Mouse (Mus musculus): ENCODE data around the gene Kmo. TPM values are rescaled to one million over a fixed set of nuclear protein-coding genes. Genes with fewer than 3 reads are reported as not detected.

Kmo gene
- polyA plus RNA-seq, 1 experiment from 2014 or later: 26.5 TPM

- Histone ChIP-seq H3K4me2 (ENCODE audit: low read depth, low read length) (no peak within 1 kb of the TSS), H3K4me1 (ENCODE audit: insufficient read depth) (peaks cover 12% of the 10 kb centered on the region; the same call in 1 of the 2 replicates), H3K36me3 (replicated peaks; ENCODE audit: insufficient read depth, low read length) (no peaks in the 10 kb centered on the region), H3K27ac (ENCODE audit: low read depth) (no peak within 1 kb of the TSS), H3K4me3 (ENCODE audit: low read depth, low read length) (no peak within 1 kb of the TSS), H3K27me3 (ENCODE audit: insufficient read depth, low read length) (no peaks in the 10 kb centered on the region), H3K9me3 (ENCODE audit: low read length) (no peaks in the 10 kb centered on the region), H3K9ac (replicated peaks) (no peak within 1 kb of the TSS)
- DNase-seq (no peak), ATAC-seq (no peak)
- 59% methylated on average over 1 of the region's 1 CpGs for WGBS (ENCODE audit: insufficient replicate concordance)
- TF ChIP-seq EP300 (IDR thresholded peaks at IDR 0.05; ENCODE audit: low read depth): no peak
- TF ChIP-seq CTCF (IDR thresholded peaks at IDR 0.05; ENCODE audit: low read depth): no peak
These were observed 78.1 kb downstream of the Kmo start, which contains the start of gene Wdr64 for GRCm38 (mm10) chr1:175698293-175698692. TSS of gene Wdr64 (plus strand) at chr1:175698593.

- H3K27ac ChIP-seq (ENCODE audit: low read depth): no peak overlapping the region
- 57% methylated on average over 3 of the region's 3 CpGs for WGBS (ENCODE audit: insufficient replicate concordance)
- DNase-seq (no peak), ATAC-seq (no peak)
- no peaks in the 10 kb centered on the region for H3K27me3 ChIP-seq (ENCODE audit: insufficient read depth, low read length)
- no peak for TF ChIP-seq CTCF (IDR thresholded peaks at IDR 0.05; ENCODE audit: low read depth)
- TF ChIP-seq EP300 (IDR thresholded peaks at IDR 0.05; ENCODE audit: low read depth): no peak
- H3K9me3 ChIP-seq (ENCODE audit: low read length): no peaks in the 10 kb centered on the region
- H3K9ac ChIP-seq (replicated peaks): no peak overlapping the region
- H3K4me1 ChIP-seq (ENCODE audit: insufficient read depth): peaks cover 6% of the 10 kb centered on the region; the same call in 1 of the 2 replicates
- no peaks in the 10 kb centered on the region for H3K36me3 ChIP-seq (replicated peaks; ENCODE audit: insufficient read depth, low read length)
- H3K4me2 ChIP-seq (ENCODE audit: low read depth, low read length): no peak overlapping the region
- H3K4me3 ChIP-seq (ENCODE audit: low read depth, low read length): no peak overlapping the region
These were observed 79.2 kb downstream of the Kmo start for GRCm38 (mm10) chr1:175699375-175699774.

GRCm38 (mm10) chr1:175699796-175700195 lies 79.6 kb downstream of the Kmo start:
- H3K27ac ChIP-seq (ENCODE audit: low read depth): no peak overlapping the region
- ATAC-seq: no peak
- TF ChIP-seq EP300 (IDR thresholded peaks at IDR 0.05; ENCODE audit: low read depth) (no peak), CTCF (IDR thresholded peaks at IDR 0.05; ENCODE audit: low read depth) (no peak)
- no peak overlapping the region for H3K4me3 ChIP-seq (ENCODE audit: low read depth, low read length)
- no peak overlapping the region for H3K9ac ChIP-seq (replicated peaks)
- no peak overlapping the region for H3K4me2 ChIP-seq (ENCODE audit: low read depth, low read length)
- no peaks in the 10 kb centered on the region for H3K27me3 ChIP-seq (ENCODE audit: insufficient read depth, low read length)
- DNase-seq: no peak
- H3K36me3 ChIP-seq (replicated peaks; ENCODE audit: insufficient read depth, low read length): no peaks in the 10 kb centered on the region
- H3K9me3 ChIP-seq (ENCODE audit: low read length): no peaks in the 10 kb centered on the region
- peaks cover 6% of the 10 kb centered on the region; the same call in 1 of the 2 replicates for H3K4me1 ChIP-seq (ENCODE audit: insufficient read depth)
- WGBS (ENCODE audit: insufficient replicate concordance): 20% methylated on average over 4 of the region's 4 CpGs

GRCm38 (mm10) chr1:175701145-175701544 lies 81.0 kb downstream of the Kmo start:
- Histone ChIP-seq H3K4me2 (ENCODE audit: low read depth, low read length) (no peak overlapping the region), H3K36me3 (replicated peaks; ENCODE audit: insufficient read depth, low read length) (no peaks in the 10 kb centered on the region), H3K27ac (ENCODE audit: low read depth) (no peak overlapping the region), H3K4me3 (ENCODE audit: low read depth, low read length) (no peak overlapping the region), H3K4me1 (ENCODE audit: insufficient read depth) (peaks cover 6% of the 10 kb centered on the region; the same call in 1 of the 2 replicates), H3K9me3 (ENCODE audit: low read length) (no peaks in the 10 kb centered on the region), H3K9ac (replicated peaks) (no peak overlapping the region), H3K27me3 (ENCODE audit: insufficient read depth, low read length) (no peaks in the 10 kb centered on the region)
- DNase-seq (no peak), ATAC-seq (no peak; the same call in 1 of the 2 replicates)
- WGBS (ENCODE audit: insufficient replicate concordance): 43% methylated on average over 4 of the region's 4 CpGs
- TF ChIP-seq EP300 (IDR thresholded peaks at IDR 0.05; ENCODE audit: low read depth) (no peak), CTCF (IDR thresholded peaks at IDR 0.05; ENCODE audit: low read depth) (no peak)

GRCm38 (mm10) chr1:175707599-175707998 lies 87.4 kb downstream of the Kmo start:
- Histone ChIP-seq H3K9ac (replicated peaks) (no peak overlapping the region), H3K36me3 (replicated peaks; ENCODE audit: insufficient read depth, low read length) (no peaks in the 10 kb centered on the region), H3K27ac (ENCODE audit: low read depth) (no peak overlapping the region), H3K9me3 (ENCODE audit: low read length) (no peaks in the 10 kb centered on the region), H3K4me3 (ENCODE audit: low read depth, low read length) (no peak overlapping the region), H3K27me3 (ENCODE audit: insufficient read depth, low read length) (no peaks in the 10 kb centered on the region), H3K4me2 (ENCODE audit: low read depth, low read length) (no peak overlapping the region), H3K4me1 (ENCODE audit: insufficient read depth) (no peaks in the 10 kb centered on the region)
- DNase-seq (no peak), ATAC-seq (no peak)
- TF ChIP-seq CTCF (IDR thresholded peaks at IDR 0.05; ENCODE audit: low read depth): no peak
- no peak for TF ChIP-seq EP300 (IDR thresholded peaks at IDR 0.05; ENCODE audit: low read depth)
- 68% methylated on average over 5 of the region's 5 CpGs for WGBS (ENCODE audit: insufficient replicate concordance)

- ATAC-seq: no peak
- H3K27me3 ChIP-seq (ENCODE audit: insufficient read depth, low read length): no peaks in the 10 kb centered on the region
- no peak for DNase-seq
- no peaks in the 10 kb centered on the region for H3K9me3 ChIP-seq (ENCODE audit: low read length)
- no peak overlapping the region for H3K27ac ChIP-seq (ENCODE audit: low read depth)
- no peaks in the 10 kb centered on the region for H3K4me1 ChIP-seq (ENCODE audit: insufficient read depth)
- no peak overlapping the region for H3K4me3 ChIP-seq (ENCODE audit: low read depth, low read length)
- H3K4me2 ChIP-seq (ENCODE audit: low read depth, low read length): no peak overlapping the region
- no peak overlapping the region for H3K9ac ChIP-seq (replicated peaks)
- TF ChIP-seq CTCF (IDR thresholded peaks at IDR 0.05; ENCODE audit: low read depth): no peak
- TF ChIP-seq EP300 (IDR thresholded peaks at IDR 0.05; ENCODE audit: low read depth): no peak
- H3K36me3 ChIP-seq (replicated peaks; ENCODE audit: insufficient read depth, low read length): no peaks in the 10 kb centered on the region
These were observed 87.8 kb downstream of the Kmo start for GRCm38 (mm10) chr1:175708013-175708412.

Other genes with a start within 250 kb of the Kmo start
- not detected in 2 replicates for gene Rgs7, start 127.9 kb upstream of the Kmo start, polyA plus RNA-seq (2015; fragmentation: Nextera tagmentation; extraction: Ambion mirVana)
- 93.3 and 103 TPM in 2 replicates for gene Fh1, start 5.3 kb downstream of the Kmo start, polyA plus RNA-seq (2015; fragmentation: Nextera tagmentation; extraction: Ambion mirVana)
- gene Opn3, start 72.4 kb downstream of the Kmo start, polyA plus RNA-seq (2015; fragmentation: Nextera tagmentation; extraction: Ambion mirVana): 1.3 and 1.6 TPM in 2 replicates
- 0.52 and 0.66 TPM in 2 replicates for gene Chml, start 72.5 kb downstream of the Kmo start, polyA plus RNA-seq (2015; fragmentation: Nextera tagmentation; extraction: Ambion mirVana)
- not detected in 2 replicates for gene Wdr64, start 78.2 kb downstream of the Kmo start, polyA plus RNA-seq (2015; fragmentation: Nextera tagmentation; extraction: Ambion mirVana)

Data from liver, postnatal 0 days (tissue).